Mouse (Mus musculus) layer of hippocampus, postnatal 10 days (tissue): ENCODE data around the gene Slc48a1. TPM values are rescaled to one million over a fixed set of nuclear protein-coding genes. Genes with fewer than 3 reads are reported as not detected.
A peak's percentile ranks its signal among the peaks of the same experiment; 100 is the strongest.

Experiments
- DNase-seq, 2 experiments: peaks; one replicate each; pipeline ENCODE4 v3.0.0; 2021; ENCODE audit warnings: low spot score in 2 of 2
- total RNA-seq, 2 experiments: library from RNA; stranded (reverse); gene quantifications; 2 replicates each; pipeline ENCODE4 v1.2.3; 2021

Slc48a1 gene
- total RNA-seq, 2 experiments from 2014 or later: 104 to 118 TPM

- no peak for DNase-seq
Measured at GRCm38 (mm10) chr15:97781961-97782748, 3.8 kb downstream of the Slc48a1 start.

DNA sequence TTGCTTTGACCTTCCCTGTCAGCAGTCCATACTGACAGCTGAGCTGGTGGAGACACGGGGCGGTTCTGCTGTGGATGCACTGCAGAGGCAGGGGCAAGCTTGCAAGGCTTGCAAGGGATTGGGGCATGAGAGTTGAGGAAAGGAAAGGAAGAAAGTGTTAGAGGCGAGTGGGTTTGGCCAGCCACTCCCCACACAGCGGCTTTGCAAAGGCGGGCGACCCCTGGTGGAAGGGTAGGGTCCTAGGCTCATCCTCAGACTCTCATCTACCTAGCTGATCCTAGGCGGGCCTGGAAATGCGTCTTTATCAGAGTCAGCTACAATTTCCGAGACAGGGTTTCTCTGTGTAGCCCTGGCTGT lies 4.4 kb downstream of the Slc48a1 start:
- peak; percentile 70 to 76 for DNase-seq

- DNase-seq: peak; percentile 92 to 93
Measured at GRCm38 (mm10) chr15:97784092-97784559, 5.8 kb downstream of the Slc48a1 start.

GRCm38 (mm10) chr15:97784561-97785161 lies 6.3 kb downstream of the Slc48a1 start:
- DNase-seq: no peak

- DNase-seq: no peak
Measured at GRCm38 (mm10) chr15:97785731-97786411, 7.6 kb downstream of the Slc48a1 start.

DNA sequence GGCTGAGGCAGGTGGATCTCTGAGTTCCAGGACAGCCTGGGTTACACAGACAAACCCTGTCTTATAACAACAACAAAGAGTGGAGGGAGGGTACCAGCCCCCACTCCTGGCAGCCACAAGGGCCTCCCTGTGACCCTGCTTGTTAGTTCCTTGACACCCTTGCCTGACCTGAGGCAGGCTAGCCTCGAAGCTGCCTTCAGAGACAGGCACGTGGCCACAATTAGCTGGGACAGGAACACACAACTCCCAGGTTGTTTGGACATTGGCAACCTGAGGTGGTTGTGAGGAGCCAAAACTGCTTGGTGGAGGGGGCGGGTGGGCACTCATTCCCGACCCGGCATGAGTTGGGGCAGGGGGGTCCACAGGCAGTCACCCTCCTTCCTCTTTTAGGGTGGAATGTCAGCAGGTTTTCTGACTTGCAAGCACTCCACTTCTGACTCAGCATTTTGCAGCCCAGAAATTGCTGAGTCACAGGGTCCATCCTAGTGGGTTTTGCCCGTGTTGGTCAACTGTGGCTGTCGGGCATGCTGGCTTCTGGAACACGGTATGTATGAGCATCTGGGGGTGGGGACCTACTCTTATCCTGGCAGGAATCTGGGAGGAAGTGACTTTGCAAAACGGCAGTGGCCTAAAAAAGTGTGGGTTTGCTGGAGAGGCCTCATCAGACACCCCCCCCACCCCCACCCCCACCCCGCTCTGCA lies 8.2 kb downstream of the Slc48a1 start:
- DNase-seq: no peak

DNA sequence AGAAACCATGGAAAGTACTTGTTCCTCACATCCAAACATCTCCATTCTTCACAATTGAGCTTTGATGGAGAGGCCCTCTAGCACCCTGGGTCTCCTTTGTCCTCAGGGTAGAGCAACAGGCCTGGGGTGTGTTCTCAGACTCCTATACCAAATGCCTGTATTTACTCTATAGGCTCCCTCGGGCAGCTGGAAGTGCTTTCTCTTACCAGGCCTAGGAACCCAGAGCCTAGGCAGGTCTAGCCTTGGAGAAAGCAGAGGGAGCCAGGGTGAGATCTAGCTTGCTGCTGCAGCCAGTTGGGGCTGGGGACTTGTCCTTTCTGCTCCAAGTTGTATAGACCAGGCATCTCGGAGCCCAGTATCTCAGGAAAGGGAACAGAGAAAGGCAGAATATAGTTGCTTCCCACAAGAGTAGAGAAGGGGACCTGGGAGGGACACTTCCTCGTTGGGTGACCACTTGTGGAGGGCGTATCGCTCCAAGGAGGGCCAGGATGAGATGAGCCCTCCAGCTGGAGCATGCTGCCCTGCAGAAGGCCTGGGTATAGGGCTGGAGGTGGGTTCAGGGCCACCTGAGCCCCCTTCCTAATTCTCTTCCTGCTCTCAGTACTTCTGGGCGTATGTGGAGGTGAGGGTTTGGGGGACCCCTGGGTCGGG lies 9.0 kb downstream of the Slc48a1 start:
- DNase-seq: no peak

DNA sequence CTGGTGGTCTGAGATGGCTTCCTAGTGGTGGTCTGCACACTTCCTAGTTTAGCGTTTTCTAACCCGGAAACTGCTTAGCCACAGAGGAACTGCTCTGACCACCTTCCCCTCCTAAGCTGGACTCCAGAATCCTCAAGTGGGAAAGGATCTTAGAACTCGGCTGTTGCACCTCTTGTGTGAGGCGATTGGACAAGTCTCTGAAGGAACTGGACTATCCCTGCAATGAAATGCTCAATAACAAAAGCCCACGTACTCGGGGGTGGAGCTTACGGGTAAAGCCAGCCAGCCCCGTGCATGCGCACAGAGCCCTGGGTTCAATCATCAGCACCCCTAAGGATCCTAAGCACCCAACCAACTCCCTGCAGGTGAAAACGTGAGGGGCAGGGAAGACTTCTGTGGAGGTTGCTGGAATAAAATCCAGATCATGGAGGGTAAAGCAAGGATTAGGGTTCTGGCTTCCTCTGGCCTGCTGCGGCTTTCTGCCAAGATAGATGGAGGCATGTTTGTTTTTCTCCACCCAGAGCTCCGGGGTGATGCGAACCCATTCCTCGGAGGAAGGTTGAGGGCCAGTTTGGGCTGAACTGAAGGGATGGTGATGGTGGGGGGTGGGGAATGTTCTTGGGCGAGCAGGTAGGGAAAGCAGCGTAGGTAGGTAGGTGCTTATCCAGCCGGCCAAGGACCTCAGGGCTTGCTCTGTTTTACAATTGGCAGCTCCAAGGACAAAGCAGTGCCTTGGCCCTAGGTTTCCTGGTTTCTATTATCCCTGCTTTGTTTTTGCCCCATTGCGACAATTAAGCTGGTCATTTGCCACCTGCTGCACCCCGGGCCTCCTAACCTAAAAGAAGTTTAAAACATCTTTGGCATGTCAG lies 9.7 kb downstream of the Slc48a1 start:
- no peak for DNase-seq

- DNase-seq: peak in 1 of 2 experiments; percentile 69
Measured at GRCm38 (mm10) chr15:97788821-97789220, 10.5 kb downstream of the Slc48a1 start.

GRCm38 (mm10) chr15:97789761-97790505 lies 11.6 kb downstream of the Slc48a1 start:
- DNase-seq: peak; percentile 71 to 78

DNA sequence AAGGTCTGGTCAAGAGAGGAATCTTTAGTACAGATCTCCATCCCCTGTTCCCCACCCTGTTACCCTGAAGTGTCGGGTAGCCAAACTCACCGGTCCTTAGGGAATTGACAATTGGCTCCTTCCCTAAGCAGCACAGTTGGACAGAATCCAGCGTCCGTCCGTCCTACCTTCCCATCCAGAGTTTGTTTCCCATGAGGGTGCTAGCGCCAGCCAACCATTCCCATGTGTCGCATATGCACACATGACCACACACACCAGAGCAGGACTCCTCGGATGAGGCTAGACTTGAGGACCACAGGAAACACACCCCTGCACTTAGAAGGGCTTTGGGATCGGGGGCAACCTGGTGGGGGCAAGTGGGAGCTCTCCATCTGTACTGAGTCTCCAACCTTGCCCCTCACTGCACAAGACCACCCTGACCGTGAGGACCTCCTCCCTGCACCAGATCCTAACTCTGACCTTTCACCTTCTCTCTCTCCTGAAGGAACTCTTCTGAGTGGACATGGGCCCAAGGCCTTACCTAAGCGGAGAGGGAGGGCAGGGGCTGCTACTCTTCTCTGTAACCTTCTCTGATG lies 12.9 kb downstream of the Slc48a1 start:
- no peak for DNase-seq

GRCm38 (mm10) chr15:97793386-97794153 lies 15.2 kb downstream of the Slc48a1 start:
- DNase-seq: no peak

- no peak for DNase-seq
Measured at GRCm38 (mm10) chr15:97794268-97794667, 15.9 kb downstream of the Slc48a1 start.

DNA sequence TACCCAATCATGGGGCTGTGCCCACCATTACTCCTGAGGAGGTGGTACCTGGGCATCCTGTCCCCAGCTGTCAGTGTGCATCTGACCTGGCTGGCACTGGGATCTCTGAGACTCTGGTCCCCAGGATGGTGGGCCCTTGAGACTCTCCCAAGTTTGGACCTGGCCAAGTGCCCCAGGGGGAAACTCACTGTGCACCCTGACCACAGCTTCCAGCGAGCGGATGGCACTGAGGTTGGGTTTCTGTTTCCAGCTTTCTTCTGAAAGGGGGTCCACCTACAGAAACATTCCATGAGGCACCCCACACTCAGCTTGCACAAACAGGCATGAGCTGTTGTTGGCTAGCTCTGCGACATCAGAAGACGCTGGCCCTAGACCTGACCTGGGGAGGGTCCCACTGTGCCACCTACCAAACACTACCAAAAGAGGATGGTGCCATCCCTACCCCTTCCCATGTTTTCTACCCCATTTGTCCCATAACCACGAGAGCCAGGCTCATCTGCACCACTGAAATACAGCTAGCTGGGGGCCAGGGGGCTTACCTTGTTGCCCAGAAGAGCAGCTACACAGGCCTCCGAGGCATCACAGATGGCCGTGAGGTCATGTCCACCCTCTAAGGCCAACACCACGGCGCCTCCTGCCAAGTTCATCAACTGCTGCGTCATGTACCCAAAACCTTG lies 17.4 kb downstream of the Slc48a1 start:
- DNase-seq: no peak

- no peak for DNase-seq
Measured at GRCm38 (mm10) chr15:97796674-97797310, 18.5 kb downstream of the Slc48a1 start.

- no peak for DNase-seq
Measured at GRCm38 (mm10) chr15:97798134-97798533, 19.8 kb downstream of the Slc48a1 start.

DNA sequence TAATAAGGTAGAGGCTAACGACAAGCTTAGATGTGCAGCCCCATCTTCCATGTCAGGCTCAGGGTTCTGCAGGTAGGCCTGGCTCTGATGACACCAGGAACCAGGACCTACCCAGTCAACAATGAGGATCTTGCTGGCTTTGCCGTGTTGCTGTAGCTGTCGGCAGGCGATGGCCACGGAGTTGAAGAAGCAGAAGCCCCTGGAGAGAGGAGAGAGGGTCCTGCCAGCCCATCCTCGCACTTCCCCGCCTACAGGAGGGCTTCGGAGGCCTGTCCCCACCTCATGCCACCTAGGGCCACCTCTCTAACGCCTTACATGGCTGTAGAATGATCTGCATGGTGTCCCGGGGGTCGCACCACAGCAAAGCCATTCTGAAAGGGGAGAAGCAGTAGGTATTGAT lies 21.1 kb downstream of the Slc48a1 start:
- DNase-seq: no peak
